Mouse (Mus musculus) c-Kit-positive CD71-positive TER-119-negative erythroid progenitor cells, embryonic 14.5 days (primary cell): ENCODE measurements around the gene Gm20388.

Source experiments
- DNase-seq: peaks from one replicate; pipeline ENCODE4 v3.0.0-alpha.2; 2013; ENCODE audit warnings: low read depth

Gm20388 gene

DNA sequence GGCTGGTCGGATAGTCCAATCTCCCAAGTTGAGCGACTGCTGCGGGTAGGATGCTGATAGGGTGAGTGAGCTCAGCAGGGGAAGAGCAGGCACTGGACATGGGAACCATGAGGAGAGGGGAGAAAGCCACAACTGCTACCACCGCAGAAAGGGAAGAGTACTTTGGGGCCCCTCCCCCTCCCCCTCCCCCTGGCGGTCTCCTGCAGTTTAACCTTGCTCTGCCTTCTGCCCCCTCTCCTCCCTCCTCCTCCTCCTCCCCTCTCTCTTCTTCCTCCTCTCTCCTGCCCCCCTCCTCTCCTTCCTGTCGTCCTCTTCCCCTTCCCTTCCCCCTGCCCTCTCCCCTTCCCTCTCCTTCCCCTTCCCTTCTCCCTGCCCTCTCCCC, 599.4 kb downstream of the Gm20388 start:
- no peak for DNase-seq

DNA sequence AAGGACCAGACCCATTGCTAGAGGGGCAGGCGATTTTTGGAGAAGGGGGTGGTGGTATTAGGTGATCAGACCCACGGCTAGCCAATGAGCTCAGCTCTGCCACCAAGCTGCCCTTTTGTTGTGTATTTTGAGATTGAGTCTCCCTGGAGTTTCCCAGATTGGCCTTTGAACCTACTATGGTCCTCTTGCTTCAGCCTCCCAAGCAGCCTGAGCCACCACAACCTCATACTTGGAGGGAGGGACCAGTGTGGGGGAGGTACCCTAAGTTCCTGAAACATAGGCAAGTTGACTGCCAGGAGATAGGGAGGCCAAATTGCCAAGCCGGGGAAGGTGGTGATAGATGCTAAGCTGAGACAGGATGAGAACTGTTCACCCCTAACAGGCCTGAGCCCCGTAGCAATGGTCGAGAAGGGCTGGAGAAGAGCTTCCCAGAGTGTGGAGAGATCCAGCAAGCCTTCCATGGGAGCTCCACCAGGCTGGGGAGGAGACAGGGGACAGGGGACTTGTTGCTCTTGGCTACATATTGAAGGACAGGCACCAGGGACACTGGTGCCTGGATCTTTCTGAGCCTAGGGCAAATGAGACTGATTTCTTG, 600.3 kb downstream of the Gm20388 start:
- DNase-seq: no peak

DNA sequence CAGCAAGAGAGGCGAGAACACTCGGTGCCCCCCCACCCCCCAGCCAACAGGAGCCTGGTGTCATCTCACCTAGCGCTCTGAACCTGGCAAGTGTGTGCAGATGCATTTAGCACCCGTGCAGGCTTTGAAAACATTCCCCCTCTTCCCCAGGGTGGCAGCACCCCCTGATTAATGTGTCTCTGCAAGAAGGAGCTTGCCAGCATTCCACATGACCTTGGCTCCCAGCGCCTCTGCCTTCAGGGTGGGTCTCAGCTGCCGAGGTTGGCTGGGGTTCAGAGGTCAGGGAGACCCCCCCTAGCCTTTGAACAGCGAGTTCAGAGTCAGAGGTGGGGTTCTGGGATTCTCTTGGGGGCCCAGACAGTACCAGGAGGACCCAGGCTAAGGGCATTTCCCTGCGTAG, 601.1 kb downstream of the Gm20388 start:
- no peak for DNase-seq

DNA sequence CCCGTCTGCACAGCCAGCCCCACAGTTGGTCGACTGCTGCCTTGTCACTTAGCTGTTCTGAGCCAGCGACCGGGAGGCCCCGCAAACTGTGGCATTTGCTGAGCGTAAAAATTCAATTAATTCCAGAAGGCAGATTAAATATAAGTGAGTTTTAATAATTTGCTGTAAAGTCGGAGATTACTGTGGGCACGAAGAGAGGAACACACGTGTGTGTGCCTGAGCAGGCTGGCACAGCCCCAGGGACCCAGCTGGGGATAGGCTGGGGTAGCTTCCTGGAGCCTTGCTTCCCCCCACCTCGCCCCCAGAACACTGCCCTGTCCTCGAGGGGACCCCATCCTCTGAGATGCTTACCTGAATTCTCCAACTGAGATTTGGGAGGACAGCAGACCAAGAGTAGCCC, 601.7 kb downstream of the Gm20388 start:
- DNase-seq: no peak

DNA sequence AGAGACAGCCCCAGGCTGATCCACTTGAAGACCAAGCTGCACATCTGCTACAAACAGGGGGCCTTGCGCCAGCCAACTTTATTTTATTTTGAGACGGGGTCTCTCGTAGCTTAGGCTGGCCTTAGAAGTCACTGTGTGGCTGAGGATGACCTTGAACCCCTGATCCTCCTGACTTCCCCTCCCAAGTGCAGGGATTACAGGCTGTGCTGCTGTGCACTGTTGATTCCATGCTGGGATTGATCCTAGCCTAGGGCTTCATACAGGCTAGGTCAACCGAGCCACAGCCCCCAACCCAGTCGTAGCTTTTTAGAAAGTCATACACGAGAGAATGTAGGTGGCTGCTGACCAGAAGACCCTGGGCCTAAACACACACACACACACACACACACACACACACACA, 602.5 kb downstream of the Gm20388 start:
- no peak for DNase-seq

DNA sequence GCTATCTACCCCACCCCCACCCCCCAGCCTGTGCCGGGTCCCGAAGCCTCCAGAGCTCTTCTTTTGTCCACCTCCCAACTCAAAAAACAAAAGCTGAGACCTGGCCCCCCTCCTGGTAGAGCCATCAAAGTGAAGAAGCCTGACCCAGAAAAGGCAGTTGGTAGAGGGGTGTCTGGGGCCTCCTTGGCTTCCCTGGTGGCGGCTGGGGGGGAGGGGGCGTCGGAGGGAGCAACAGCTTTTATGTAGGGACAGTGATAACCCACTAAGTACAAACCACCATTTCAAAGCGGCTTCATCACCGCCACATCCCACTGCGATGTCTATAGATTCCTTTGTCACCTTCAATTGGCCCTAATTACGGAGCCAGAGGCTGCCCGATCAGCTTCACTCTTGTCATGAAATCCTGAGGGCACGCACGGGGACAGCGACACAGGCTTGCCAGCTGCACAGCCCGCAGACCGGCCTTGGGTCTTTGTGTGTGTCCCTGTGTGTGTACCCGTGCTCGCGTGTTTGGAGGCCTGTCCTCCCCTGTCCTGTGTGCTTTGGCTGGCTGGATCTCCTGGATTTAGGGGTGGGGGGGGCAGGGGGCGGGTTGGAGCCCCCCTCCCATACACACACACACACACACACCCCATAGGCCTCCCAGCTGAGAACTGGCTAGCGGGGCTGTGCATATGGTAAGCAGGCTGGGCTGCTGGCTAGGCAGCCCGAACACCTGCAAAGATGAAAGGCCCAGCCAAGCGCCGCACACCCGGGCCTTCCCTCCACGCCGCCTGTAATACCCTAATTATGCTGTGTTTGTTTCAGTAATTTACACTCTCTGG, 603.2 kb downstream of the Gm20388 start:
- no peak for DNase-seq

DNA sequence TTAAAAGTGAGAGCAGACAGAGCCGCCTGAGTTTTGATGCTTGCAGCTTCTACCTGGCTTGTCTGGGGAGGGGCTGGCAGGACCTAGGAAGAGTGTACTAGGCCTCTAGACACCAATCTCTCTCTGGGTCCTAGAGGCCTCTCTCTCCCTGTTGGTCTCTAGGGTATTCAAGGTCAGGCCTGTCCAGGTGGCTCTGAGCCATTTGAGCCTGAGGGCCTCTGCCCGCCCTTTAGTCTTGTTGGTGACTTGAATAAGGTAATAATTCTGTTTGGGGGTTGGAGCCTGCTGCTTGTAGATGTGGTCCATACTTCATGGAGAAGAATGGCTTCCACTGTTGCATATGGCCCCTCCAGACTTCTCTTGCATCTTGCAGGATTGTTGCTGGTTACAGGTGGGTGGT, 604.6 kb downstream of the Gm20388 start:
- DNase-seq: no peak

DNA sequence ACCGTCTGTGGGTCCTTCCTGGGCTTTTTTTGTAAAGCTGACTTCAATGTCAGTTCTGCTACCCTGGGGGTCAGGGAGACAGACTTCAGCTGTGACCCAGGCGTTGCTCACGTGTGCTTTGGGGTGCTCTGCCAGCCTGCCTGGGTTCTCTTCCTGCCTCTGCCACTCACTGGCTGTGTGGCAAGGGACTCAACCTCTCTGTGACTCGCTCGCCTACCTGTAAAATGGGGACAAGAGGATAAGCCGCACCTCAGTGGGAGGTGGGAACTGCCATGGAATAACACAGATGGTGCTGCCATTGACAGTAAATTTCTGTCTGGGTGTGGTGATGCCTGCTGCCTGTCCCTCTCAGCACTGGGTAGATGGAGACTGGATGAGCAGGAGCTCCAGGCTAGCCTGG, 605.0 kb downstream of the Gm20388 start:
- DNase-seq: no peak

DNA sequence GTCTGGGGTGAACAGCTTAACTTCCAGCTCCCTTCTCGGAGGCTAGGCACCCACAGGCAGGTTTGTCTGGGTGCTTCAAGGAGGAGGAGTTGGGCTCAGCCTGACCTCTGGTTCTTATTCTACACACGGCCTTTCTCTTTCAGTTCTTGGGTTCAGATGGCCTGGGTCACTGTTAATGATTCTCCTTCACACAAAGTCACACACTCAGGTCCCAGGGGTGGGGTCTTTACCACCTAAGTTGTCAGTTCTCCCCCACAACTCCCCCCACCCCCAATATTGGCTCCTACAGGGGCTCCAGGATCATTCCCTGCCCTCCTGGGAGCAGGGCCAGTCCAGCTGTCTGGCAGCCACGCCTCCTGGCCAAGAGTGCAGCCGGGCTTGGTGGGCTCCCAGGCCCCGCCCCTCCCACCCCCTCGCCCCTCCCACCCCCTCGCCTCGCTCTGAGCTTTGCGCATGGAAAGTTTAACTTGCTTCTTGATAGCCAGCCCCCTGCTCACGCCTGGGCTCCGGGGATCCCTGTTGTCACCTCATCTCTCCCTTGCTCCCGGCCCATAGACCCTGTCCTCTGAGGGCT, 605.6 kb downstream of the Gm20388 start:
- no peak for DNase-seq

DNA sequence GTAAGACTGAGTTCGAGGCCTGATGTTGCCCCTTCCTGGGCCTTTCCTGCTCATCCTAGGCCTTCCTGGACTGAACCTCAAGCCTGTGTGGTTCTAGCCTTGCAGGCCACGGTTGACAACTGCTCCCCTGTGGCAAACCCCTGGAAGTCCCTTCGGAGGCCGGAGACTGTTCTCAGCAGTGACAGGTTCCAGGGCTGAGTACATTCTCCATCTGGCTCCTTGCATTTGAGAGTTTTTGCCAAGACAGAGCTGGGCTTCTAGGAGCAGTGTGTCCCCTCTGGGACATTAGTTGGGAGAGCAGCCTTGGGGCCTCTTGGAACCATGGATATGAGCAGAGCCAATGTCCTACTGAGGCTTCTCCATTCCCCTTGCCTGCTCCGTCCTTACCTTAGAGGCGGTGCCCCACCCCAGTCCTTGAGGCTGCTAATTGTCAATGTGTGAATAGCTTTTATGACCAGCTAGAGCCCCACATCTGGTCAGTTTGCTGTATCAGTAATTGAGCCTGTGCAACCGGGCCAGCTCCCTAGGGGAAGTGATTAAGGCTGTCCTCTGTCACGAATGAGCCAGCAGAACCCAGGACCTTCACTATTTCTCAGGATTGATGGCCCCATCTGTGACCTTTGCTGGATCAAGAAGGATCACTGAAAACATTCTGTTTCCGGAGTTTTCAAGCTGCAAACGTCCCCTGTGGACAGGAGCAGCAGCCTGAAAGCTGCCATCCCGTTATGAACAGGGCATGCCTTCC, 607.2 kb downstream of the Gm20388 start:
- no peak for DNase-seq

DNA sequence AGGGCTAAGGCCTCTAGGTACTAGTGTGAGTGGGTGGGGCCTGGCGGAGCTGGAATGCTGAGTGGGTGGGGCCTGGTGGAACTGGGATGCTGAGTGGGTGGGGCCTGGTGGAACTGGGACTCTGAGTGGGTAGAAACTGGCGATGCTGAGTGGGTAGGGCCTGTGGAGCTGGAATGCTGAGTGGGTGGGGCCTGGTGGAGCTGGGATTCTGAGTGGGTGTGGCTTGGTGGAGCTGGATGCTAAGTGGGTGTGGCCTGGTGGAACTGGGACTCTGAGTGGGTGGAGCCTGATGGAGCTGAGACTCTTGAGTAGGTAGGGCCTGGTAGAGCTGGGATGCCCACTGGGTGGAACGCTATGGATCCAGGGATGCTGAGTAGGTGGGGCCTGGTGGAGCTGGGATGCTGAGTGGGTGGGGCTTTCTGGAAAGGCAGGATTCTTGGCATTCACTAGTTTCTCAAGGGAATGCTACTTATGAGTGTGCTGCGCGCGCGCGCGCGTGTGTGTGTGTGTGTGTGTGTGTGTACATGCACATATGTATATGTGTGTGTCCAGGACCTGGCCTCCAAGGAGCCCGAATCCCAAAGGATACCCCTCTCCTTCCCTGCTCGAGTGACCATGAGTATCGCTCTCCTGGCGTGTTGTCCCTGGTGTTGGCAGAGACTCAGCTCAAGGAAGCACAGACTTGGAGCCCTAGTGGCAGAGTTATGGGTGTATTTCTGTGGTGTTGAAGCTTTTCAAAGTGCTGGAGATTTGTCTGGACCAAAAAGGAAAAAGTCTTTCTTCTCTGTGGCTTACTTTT, 608.3 kb downstream of the Gm20388 start:
- DNase-seq: no peak

DNA sequence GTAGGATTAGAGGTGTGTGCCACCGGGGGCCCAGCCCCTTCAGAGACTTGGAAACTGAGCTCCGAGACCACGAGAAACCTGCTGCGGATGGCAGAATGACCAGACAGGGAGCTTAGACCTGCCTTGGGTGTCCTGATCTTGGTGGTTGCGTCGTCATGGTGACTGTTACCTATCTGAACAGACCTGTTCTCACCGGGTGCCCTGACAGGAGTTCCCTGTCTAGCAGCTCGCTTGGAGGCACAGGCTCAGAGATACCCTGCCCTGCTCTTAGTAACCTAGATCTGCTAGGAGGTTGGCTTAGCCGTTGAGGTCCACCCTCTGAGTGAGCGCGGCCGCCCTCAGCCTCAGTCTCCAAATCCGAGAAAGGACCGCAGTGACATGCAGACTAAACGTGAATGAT, 609.6 kb downstream of the Gm20388 start:
- no peak for DNase-seq

DNA sequence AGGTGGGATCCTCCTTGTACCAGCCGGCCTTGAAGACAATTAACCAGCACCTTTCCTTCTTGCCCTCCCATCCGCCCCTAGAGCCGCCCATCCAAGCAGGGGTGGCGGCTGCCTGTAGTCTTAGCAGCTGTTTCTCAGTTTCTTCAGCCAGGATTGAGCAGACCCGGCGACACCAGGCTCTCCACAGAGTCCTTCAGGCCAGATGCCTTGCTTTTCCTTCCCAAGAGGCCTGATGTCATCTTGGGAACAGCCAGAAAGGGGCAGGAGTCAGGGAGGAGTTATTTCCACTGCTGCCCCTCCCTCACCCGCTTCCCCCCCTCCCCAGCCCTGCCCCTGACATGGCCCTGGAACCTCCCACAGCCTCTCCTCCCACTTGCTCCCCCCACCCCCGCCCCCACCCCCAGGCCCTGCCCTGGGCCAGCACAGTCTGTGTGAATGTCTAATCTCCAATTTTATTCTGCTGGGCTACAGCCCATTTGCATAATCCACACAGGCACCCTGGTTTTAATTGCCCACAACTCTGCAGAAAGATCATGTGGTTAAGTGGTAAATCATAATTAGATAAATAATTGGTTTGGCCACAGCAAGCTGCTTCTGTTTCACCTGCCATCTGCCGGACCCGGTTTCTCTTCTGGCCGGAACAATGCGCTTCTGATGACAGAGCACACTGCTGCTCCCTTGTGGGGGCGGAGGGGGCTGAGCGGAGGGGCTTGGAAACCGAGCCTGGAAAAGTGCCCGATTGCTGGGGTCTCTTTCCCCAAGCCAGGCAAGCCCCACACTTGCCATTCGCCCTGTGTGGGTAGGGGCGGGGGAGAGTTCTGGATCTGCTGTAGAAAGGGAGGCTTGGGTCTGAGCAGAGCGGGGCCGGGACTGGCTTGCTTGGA, 610.3 kb downstream of the Gm20388 start:
- DNase-seq: no peak

DNA sequence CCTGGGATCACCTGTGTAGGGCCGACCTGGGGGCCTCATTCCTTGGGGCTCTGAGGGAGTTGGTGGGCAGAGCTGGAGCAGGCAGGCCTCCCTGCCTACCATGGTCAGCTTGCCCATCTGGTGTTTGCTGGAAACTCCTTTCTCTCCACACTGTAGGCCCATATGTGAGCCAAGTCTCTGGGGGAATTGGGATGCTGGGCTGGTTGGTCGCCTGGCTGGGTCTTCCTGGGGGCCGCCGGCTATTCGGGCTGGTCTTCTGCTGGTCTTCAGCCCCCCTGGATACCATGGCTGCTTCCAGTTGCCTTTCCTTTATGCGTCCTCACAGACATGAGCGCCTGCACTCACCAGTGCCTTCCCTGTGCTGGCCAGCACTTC, 610.9 kb downstream of the Gm20388 start:
- no peak for DNase-seq

DNA sequence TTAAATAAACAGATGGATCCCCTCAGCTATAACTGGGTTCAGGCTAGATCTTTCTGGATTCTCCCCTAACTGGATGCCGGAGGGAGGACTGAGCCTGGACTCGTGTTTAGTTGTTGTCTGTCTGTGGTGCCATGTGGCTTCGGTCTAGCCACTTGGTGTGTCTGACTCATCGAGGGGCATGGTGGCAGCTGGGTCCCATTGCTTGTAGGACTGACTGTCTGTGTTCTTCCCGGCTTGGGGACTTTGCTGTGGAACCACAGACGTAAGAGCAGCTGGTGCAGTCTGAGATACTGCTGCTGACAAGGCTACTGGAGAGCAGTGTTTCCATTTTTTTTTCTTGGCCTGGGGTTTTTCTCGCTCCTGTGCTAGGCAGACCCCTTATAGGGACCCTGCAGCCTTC, 613.0 kb downstream of the Gm20388 start:
- no peak for DNase-seq

DNA sequence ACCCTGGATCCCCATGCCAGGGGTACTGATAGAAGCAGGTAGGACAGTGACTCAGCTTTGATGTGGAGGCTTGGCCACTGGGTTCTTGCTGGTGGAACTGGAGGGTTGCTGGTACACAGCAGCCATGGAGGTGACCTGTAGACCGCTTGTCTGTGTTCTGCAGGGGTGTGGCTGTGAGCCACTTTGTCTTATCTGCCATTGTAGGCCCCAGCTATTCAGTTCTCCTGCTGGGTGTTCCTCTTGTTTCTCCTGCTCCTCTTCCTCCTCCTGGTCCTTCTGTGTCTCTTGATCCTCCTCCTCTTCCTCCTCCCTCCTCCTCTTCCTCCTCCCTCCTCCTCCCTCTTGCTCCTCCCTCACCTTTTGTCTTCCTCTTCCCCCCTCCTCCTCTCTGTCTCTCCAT, 614.5 kb downstream of the Gm20388 start:
- DNase-seq: no peak

DNA sequence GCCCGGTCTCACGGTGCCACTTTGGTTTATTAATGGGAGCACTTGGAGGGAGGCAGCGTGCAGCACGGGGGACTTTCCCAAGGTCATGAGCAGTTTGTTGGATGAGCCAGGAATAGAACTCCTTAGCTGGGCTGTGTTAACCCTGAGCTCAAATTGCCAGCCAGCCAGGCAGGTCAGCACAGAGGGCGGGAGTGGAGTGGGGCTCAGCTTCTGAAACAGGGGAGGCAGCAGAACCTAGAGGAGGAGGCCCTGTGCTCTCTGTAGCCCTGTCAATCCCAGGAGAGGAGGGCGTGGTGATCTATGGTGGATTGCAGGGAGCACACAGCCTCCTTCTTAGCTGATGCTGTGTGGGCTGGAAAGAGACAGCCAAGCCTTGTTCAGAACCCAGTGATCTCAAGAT, 615.2 kb downstream of the Gm20388 start:
- DNase-seq: no peak

DNA sequence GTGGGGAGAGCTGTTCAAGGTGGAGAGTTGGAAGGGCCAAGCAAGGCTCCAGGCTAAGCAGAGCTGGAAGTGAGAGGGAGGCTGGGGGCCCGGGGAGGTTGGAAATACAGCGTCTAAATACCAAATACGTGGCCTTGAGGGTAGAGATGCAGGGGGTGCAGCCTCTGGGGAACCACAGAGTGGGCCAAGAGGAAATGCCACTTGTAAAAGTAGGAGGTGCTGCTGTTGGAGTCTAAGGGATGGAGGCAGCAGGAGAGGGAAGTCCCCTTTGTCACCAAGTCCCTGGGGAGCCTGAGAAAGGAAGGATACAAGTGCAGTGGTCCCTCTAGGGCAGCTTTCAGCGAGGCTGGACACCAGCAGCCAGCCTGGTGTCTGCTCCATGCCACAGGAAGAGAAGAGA, 615.9 kb downstream of the Gm20388 start:
- DNase-seq: no peak

DNA sequence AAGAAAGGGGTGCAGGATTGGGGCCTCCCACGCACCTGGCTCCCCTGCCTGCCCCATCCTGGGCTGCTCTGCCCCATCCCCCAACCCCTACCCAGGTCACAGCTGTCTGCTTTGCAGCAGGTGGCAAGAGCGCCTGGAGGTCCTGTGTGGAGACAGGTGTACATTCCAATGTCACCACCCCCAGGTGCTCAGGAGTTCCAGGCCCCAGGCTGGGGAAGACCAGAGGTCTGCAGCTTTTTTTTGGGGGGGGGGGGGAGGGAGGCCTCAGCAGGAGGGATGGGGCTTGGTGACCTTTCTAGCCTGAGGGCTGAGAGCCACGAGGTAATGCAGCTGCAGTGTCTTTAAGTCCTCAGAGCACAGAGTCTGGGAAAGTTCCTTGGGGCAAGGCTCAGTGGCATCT, 617.7 kb downstream of the Gm20388 start:
- no peak for DNase-seq

DNA sequence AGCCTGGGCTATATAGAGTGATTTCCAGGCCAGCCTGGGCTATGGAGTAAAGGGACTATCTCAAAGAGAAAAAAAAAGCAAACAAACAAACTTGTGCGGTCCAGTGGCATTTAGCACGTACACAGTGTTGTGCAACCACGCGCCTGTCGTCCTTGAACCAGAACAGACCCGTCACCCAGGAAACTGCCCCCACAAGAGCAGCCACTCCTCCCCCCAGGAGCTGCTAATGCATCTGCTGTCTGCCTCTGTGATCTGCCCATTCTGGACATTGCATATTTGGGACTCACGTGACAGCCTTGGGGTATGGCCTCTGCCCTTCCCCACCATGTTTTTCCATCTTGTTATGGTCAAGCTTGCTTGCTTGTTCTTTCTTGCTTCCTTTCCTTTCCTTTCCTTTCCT, 618.6 kb downstream of the Gm20388 start:
- no peak for DNase-seq
